Mouse (Mus musculus) embryonic stem cell, embryonic (primary cell): ENCODE data around the gene Fbxo22.
"Not testable (repeated sequence)": the region's sequence is repeated elsewhere in the genome, so short reads cannot be mapped to it uniquely, and the experiment has no call there.

ENCODE experiments used
- CTCF ChIA-PET, 4 experiments: fragments of 300-600 bp in 2 of 4; fragments of 350-600 bp in 2 of 4; sonication (Branson Sonifier 250); formaldehyde crosslinking; loops; one replicate each; lab custom pipeline; 2022; ENCODE audit warnings: inconsistent platforms in 2 of 4; lab: Charles Lee
- POLR2A ChIA-PET, 4 experiments: fragments of 300-600 bp in 2 of 4; fragments of 350-600 bp in 2 of 4; sonication (Branson Sonifier 250); formaldehyde crosslinking; loops; one replicate each; lab custom pipeline; 2022; ENCODE audit warnings: antibody characterized with exemption in 4 of 4, inconsistent platforms in 1 of 4; lab: Charles Lee

Fbxo22 gene

DNA sequence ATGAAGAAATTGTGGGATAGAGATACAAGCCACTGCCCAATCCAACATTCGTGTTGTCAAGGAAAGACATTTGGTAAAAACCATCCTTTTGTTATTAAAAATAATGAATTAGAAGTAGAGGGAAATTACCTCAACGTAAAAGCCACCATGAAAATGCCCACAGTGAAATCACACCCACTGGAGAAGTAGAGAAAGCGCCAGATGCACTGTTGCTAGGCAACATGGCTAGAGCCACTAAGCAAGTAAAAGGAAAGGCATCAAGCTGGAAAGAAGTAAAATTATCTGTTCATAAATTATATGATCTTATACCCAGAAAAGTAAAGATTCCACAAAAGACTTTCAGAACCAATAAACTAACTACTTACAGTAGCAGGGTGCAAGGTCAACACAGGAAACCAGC lies 17.5 kb downstream of the Fbxo22 start:
- ChIA-PET CTCF (interaction anchor here in 3 of 4 experiments (0.6 to 1.4 kb wide), 4 partner anchors 8 to 165 kb away, joined by 3 to 4 read pairs (median 4); no protein-coding TSS in a partner anchor), POLR2A (interaction anchor here (1.1 to 19.3 kb wide), 12 partner anchors 4 to 78 kb away, joined by 3 to 456 read pairs (median 8); partner anchors contain the start of genes Fbxo22 (in 3 of the 4) and Ube2q2 (in 1 of the 4))

DNA sequence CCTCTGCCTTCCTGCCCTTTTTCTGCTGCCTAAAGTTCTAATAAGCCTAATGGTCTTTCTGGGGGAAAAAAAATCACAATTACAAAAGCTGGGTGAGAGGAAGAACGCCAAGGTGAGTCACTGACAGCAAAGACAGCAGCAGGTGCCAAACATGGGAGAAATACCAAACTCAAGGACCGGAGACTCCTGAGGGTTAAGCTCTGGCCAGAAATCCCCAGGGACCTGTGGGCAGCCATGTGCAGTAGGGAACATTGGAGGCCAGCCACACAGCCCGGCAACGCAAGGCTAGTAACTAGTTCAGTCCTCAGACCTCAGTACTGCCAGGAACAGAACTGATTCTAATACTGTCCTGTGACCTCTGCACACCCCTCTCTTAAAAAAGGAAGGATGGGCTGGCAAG lies 19.4 kb downstream of the Fbxo22 start:
- ChIA-PET CTCF (interaction anchor here in 3 of 4 experiments (0.7 to 1.6 kb wide), 6 partner anchors 12 to 308 kb away, joined by 3 to 13 read pairs (median 6); no protein-coding TSS in a partner anchor), POLR2A (interaction anchor here (0.5 to 18.4 kb wide), 11 partner anchors 9 to 268 kb away, joined by 3 to 456 read pairs (median 3); partner anchors contain the start of gene Fbxo22 (in 2 of the 4))

DNA sequence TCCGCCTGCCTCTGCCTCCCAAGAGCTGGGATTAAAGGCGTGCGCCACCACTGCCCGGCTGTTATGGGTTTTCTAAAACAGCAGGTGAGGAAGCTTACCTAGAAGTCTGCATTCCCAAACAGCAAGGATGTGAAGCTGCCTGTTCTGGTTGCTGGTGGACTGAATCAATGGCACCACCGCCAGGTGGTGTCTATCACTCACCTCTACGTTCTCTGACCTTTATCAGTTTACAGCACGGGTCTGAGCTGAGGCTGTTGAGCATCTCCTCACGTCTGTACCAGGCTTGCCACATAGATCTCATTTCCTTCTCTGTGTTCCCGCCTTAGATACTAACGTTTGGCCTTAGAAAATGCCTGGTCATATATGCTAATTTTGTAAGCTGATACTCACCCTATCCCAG lies 20.3 kb downstream of the Fbxo22 start:
- POLR2A ChIA-PET, result interaction anchor here in 3 of 4 experiments (0.6 to 18.4 kb wide), 13 partner anchors 9 to 162 kb away, joined by 3 to 456 read pairs (median 4); partner anchors contain the start of gene Fbxo22 (in 2 of the 3)
- CTCF ChIA-PET, result interaction anchor here in 3 of 4 experiments (0.6 to 1.6 kb wide), 10 partner anchors 8 to 904 kb away, joined by 3 to 13 read pairs (median 4); no protein-coding TSS in a partner anchor

GRCm38 (mm10) chr9:55231544-55231943 lies 22.8 kb downstream of the Fbxo22 start:
- ChIA-PET CTCF (interaction anchor here in 3 of 4 experiments (0.6 to 2.5 kb wide), 11 partner anchors 11 to 151 kb away, joined by 3 to 14 read pairs (median 3); no protein-coding TSS in a partner anchor), POLR2A (interaction anchor here in 3 of 4 experiments (0.7 to 18.4 kb wide), 10 partner anchors 9 to 304 kb away, joined by 3 to 456 read pairs (median 4); partner anchors contain the start of genes Fbxo22 (in 2 of the 3), Tmem266 (in 2 of the 3) and Nrg4 (in 1 of the 3))

DNA sequence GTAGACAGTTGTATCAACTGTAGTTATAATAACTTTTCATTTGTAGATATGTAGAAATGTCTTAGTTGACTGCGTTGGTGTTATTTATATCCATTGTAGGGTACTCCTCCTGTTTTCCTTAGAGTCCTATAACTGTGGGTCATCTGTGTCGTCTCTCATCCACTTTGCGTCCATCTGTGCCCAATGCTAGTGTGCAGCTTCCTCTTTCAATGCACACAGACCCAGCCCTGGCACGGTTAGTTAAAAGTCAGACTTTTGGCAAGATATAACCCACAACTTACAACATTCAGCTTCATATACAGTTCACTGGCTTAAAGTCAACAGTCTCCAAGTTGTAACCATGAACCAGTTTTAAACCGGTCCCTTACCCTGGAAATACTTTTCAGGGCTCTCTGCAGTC lies 23.4 kb downstream of the Fbxo22 start:
- CTCF ChIA-PET, result interaction anchor here in 3 of 4 experiments (0.6 to 2.5 kb wide), 10 partner anchors 11 to 150 kb away, joined by 3 to 14 read pairs (median 4); no protein-coding TSS in a partner anchor

GRCm38 (mm10) chr9:55232586-55232985 lies 23.9 kb downstream of the Fbxo22 start:
- ChIA-PET CTCF (interaction anchor here in 1 of 4 experiments (1.4 to 1.6 kb wide), 3 partner anchors 10 to 150 kb away, joined by 5 to 14 read pairs (median 7); no protein-coding TSS in a partner anchor), POLR2A (interaction anchor here (0.6 to 18.4 kb wide), 14 partner anchors 8 to 131 kb away, joined by 3 to 456 read pairs (median 4); partner anchors contain the start of genes Fbxo22 (in 2 of the 4), Nrg4 (in 1 of the 4), Tmem266 (in 1 of the 4) and Ube2q2 (in 1 of the 4))

More for the DNA sequence above, 23.4 kb downstream of the Fbxo22 start:
- POLR2A ChIA-PET, result interaction anchor here in 3 of 4 experiments (0.7 to 18.4 kb wide), 10 partner anchors 8 to 95 kb away, joined by 3 to 456 read pairs (median 4); partner anchors contain the start of genes Fbxo22 (in 2 of the 3), Tmem266 (in 2 of the 3), Nrg4 (in 1 of the 3) and Ube2q2 (in 1 of the 3)

GRCm38 (mm10) chr9:55233076-55233475 lies 24.4 kb downstream of the Fbxo22 start:
- POLR2A ChIA-PET, result interaction anchor here (0.5 to 18.4 kb wide), 19 partner anchors 9 to 393 kb away, joined by 3 to 456 read pairs (median 4); partner anchors contain the start of genes Fbxo22 (in 2 of the 4), Nrg4 (in 1 of the 4), Tmem266 (in 1 of the 4) and Ube2q2 (in 1 of the 4)
- CTCF ChIA-PET, result not testable (repeated sequence)

DNA sequence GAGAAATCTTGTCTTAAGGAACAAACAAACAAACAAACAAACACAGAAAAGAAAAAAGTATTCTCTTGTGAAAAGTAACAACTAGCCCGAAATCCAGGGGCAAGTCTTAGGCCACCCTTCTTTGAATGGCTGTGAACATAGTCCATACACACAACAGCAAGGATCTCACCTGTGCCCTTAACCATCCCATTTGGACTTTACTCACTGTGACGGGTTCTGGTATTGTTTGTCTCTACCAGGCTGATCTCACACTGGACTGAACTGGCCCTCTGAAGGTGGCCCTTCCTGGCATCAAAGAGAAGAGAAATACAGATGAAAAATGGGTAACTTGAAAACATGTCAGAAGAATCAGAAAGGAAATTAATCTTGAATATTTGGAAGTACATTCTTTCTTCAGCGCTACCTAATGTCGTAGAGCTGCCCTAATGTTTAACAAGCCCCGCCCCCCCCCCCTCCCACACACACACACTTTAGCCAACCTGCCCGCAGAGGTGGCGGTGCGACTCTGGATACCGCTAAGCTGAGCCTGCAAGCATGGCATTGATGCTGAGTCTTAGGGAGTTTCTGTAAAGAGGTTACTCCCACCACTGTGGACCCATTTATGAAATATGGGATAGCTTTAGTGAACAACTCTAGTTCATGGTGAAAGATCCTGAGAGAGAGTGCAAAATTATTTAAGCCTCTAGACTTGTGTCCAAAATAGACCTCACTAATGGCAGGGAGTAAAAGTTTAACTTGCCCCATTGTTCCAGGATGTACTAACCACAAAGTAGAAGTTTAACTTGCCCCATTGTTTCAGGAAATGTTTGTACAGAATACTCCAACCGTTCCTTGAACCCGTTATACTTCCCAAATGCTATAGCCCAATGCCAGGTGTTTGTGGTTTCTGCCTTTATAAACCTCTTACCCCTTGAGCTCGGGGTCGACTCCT lies 27.8 kb downstream of the Fbxo22 start:
- ChIA-PET POLR2A (interaction anchor here in 2 of 4 experiments (0.6 to 17.9 kb wide), 4 partner anchors 19 to 162 kb away, joined by 3 to 456 read pairs (median 4); partner anchors contain the start of genes Fbxo22 (in 1 of the 2) and Ube2q2 (in 1 of the 2)), CTCF (interaction anchor here in 1 of 4 experiments (0.6 kb wide), 2 partner anchors 76 to 1643 kb away, joined by 5 to 6 read pairs; no protein-coding TSS in a partner anchor)

- ChIA-PET CTCF (interaction anchor here in 1 of 4 experiments (0.6 kb wide), 1 partner anchor 457 kb away, joined by 5 read pairs; no protein-coding TSS in a partner anchor), POLR2A (interaction anchor here in 2 of 4 experiments (0.9 to 2.0 kb wide), 6 partner anchors 9 to 29 kb away, joined by 3 to 7 read pairs (median 4); no protein-coding TSS in a partner anchor)
These were observed 32.1 kb downstream of the Fbxo22 start for GRCm38 (mm10) chr9:55240852-55241251.

DNA sequence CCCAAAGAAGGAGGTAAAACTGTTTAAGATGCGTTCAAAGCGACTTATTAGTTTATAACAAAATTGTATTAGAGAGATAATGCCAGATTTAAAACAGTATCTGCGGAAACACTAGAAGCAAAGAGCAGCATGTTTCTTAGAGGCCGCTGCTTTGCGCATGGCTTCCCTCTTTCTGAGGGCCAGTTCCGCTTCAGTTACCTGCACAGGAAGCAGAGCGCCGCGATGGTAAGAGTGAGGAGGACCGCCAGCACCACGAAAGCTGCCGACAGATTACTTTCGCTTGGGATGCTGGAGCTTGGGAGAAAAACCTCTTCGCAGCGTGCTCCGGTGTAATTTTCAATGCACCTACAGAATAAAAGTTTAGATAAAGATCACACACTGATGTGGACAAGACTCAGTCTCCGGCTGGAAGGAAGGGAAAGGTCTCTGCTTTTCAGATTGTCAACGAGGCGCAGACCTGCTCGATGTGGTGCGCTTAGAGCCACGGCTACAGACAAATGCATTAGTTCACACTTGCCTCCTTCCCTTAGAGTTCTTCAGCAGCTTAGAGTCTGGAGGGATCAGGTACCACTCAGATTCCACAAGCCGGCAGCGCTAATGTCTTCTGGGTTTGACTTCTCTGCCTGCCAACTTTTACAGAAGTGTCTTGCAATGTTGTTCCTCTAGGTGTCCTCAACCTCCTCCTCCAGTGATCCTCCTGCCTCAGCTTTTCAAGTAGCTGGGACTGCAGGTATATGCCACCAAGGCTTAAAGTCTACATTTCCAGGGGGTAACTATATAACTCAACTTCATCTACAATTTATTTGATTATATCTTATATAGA lies 33.3 kb downstream of the Fbxo22 start:
- ChIA-PET POLR2A (interaction anchor here (0.7 to 2.6 kb wide), 12 partner anchors 8 to 93 kb away, joined by 3 to 12 read pairs (median 4); partner anchors contain the start of gene Ube2q2 (in 1 of the 4)), CTCF (interaction anchor here in 2 of 4 experiments (0.6 to 2.0 kb wide), 5 partner anchors 8 to 26 kb away, joined by 3 to 5 read pairs (median 3); no protein-coding TSS in a partner anchor)

DNA sequence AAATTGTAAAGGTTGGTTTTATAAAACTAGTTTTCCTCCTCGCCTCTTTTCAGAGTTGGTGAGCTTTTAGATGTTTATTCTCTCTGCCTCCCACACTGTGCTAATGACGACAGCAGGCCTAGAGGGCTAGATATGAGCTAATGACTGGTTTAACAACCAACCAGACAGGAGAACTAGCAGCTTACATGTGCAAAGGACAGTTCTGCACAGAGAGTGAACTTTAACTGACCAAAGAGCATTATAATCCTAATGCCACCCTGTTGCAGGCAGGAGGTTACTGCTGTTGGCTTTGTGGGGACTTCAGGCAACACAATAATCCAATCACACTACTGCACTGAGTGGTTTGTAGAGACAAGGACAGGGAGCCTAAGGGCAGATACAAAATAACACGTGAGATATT lies 34.6 kb downstream of the Fbxo22 start:
- CTCF ChIA-PET, result interaction anchor here in 2 of 4 experiments (1.0 to 2.0 kb wide), 3 partner anchors 11 to 14 kb away, joined by 3 to 5 read pairs (median 5); no protein-coding TSS in a partner anchor
- POLR2A ChIA-PET, result interaction anchor here (0.5 to 2.6 kb wide), 10 partner anchors 9 to 100 kb away, joined by 3 to 12 read pairs (median 4); partner anchors contain the start of gene Ube2q2 (in 1 of the 4)

DNA sequence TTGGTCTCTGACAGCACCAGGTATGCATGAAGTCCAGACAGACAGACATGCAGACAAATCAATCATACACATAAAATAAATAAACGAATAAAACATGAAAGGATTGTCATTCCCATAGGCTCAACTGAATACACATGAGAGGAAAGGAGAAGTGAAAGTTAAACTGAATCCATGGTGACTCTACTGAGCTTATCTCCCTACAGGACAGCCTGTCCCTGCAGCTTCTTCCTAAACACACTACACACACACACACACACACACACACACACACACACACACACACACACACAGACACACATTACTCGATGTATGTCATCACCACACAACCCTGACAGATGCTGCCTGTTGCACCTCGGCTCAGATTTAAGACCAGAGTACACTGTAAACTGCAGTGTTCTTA lies 35.4 kb downstream of the Fbxo22 start:
- POLR2A ChIA-PET, result interaction anchor here in 3 of 4 experiments (0.7 to 2.6 kb wide), 6 partner anchors 10 to 1342 kb away, joined by 3 to 12 read pairs (median 4); no protein-coding TSS in a partner anchor
- CTCF ChIA-PET, result no interaction called here

DNA sequence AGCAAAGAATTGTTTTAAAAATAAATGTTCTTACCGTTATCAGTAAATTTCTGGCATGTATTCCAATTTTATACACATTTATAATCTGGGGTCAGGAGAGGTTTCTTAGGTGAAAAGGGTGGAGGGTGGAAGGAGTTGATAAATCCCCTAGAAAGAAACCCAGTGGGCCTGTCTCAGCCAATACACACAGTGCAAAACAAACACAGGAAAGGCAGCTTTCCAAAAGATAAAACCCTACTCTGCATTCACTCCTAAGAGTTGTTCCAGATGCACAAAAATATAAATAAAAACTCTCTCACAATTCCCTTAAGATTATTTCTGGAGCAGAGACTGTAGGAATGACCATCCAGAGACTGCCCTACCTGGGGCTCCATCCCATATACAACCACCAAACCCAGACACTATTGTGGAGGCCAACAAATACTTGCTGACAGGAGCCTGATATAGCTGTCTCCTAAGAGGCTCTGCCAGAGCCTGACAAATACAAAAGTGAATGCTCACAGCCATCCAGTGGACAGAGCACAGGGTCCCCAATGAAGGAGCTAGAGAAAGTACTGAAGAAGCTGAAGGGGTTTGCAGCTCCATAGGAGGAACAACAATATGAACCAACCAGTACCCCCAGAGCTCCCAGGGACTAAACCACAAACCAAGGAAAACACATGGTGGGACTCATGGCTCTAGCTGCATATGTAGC lies 36.5 kb downstream of the Fbxo22 start:
- CTCF ChIA-PET, result not testable (repeated sequence)

GRCm38 (mm10) chr9:55246440-55246839 lies 37.7 kb downstream of the Fbxo22 start:
- POLR2A ChIA-PET, result interaction anchor here in 3 of 4 experiments (1.0 to 2.7 kb wide), 15 partner anchors 8 to 37 kb away, joined by 3 to 14 read pairs (median 4); partner anchors contain the start of gene Fbxo22 (in 2 of the 3)

More for the DNA sequence above, 36.5 kb downstream of the Fbxo22 start:
- POLR2A ChIA-PET, result interaction anchor here (0.6 to 2.7 kb wide), 9 partner anchors 11 to 440 kb away, joined by 3 to 14 read pairs (median 3); partner anchors contain the start of gene Fbxo22 (in 1 of the 4)

DNA sequence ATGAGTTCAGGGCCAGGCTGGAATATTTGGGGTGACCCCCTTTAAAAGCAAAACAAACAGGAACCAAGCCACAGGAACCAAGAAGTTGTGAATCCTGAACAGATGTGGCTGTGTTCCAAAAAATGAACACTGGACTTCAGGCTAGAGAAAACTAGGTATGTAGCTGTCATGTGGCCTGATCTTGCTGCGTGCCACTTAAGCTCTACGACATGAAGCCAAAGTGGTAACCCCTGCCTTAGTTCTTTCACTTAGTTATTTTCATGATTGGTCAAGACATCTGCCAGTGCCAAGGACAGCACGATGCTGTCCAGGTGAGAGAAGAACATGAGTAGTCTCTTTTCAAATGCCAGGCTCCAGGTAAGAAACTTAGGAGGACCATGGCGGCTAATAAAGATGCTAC lies 38.2 kb downstream of the Fbxo22 start:
- CTCF ChIA-PET, result interaction anchor here in 1 of 4 experiments (0.9 kb wide), 1 partner anchor 135 kb away, joined by 3 read pairs; no protein-coding TSS in a partner anchor
- POLR2A ChIA-PET, result interaction anchor here in 3 of 4 experiments (0.5 to 2.7 kb wide), 16 partner anchors 8 to 506 kb away, joined by 3 to 14 read pairs (median 4); partner anchors contain the start of gene Fbxo22 (in 2 of the 3)

More at GRCm38 (mm10) chr9:55246440-55246839, 37.7 kb downstream of the Fbxo22 start:
- CTCF ChIA-PET, result interaction anchor here in 1 of 4 experiments (0.9 kb wide), 1 partner anchor 136 kb away, joined by 3 read pairs; no protein-coding TSS in a partner anchor
